Mouse (Mus musculus): ENCODE measurements around the gene Etnppl. TPM values are rescaled to one million over a fixed set of nuclear protein-coding genes. Genes with fewer than 3 reads are reported as not detected.
A peak's percentile ranks its signal among the peaks of the same experiment; 100 is the strongest.

Gene Etnppl
- polyA plus RNA-seq, 1 experiment from 2014 or later: not detected

- no peak for DNase-seq (ENCODE audit: low spot score)
- peaks cover 22% of the 10 kb centered on the region for H3K27me3 ChIP-seq (ENCODE audit: low read depth, poor library complexity, severe bottlenecking)
- 91% methylated on average over 9 of the region's 9 CpGs for WGBS
- no peaks in the 10 kb centered on the region for H3K9me3 ChIP-seq (replicated peaks)
- no peaks in the 10 kb centered on the region for H3K36me3 ChIP-seq
- H3K4me3 ChIP-seq: no peak overlapping the region
- peaks cover 13% of the 10 kb centered on the region for H3K4me1 ChIP-seq
- H3K27ac ChIP-seq: no peak overlapping the region
These were observed 2.8 kb upstream of the Etnppl start for GRCm38 (mm10) chr3:130614444-130614843.

DNA sequence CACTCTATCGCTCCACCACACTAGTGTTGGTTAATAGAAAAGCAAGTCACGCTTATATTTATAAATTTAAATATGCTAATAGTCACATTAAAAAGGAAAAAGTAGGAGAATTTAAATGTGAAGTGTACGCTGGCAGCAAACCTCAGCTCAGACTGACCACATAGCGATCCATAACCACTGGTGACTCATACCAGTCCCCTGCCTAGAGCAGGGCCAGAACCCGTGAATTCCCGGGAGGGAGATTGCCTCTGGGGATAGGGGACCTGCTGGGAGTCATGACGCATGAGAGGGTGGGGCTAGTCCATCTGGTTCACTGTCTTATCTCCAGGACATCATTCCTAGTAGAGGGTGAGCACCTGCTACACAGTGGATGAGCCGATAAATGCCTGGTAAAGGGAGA is 1.6 kb upstream of the Etnppl start:
- Histone ChIP-seq H3K4me1 (peaks cover 16% of the 10 kb centered on the region), H3K9me3 (replicated peaks) (no peaks in the 10 kb centered on the region), H3K36me3 (no peaks in the 10 kb centered on the region), H3K4me3 (no peak overlapping the region), H3K27ac (no peak overlapping the region), H3K27me3 (ENCODE audit: low read depth, poor library complexity, severe bottlenecking) (peaks cover 22% of the 10 kb centered on the region)
- DNase-seq (ENCODE audit: low spot score): no peak
- WGBS: 58% methylated on average over 8 of the region's 8 CpGs

DNA sequence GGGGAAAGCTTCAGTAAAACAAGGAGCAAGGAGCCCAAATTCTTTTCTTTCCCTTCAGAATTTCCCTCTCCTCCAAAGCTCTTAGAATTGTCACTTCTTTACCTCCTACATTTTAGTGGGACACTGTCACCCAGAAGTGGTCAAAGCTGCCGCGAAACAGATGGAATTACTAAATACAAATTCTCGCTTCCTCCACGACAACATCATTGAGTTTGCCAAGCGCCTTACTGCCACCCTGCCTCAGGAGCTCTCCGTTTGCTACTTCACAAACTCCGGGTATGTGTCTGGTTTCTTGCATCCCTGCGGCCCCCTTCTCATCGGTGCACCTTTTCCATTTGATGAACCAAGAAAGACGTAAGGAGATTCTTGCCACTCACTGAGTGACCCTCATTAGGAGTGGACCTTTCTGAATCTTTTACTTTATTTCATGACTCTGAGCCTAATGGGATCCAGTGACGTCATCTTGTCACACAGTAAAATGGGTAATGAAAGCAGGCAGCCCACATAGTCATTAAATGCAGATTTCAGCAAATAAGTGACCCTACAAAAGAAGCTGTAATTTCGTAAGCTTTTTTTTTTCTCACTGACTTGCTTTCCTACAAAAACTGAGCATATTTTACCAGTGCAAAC is 3.4 kb downstream of the Etnppl start:
- Histone ChIP-seq H3K4me3 (no peak overlapping the region; the same call in 1 of the 2 replicates), H3K27me3 (ENCODE audit: low read depth, poor library complexity, severe bottlenecking) (peaks cover 26% of the 10 kb centered on the region), H3K9me3 (replicated peaks) (no peaks in the 10 kb centered on the region), H3K4me1 (peaks cover 21% of the 10 kb centered on the region), H3K27ac (0 out of 2 replicates have a peak overlapping the region, but pooled peaks have one; percentile 30), H3K36me3 (no peaks in the 10 kb centered on the region)
- WGBS: 63% methylated on average over 12 of the region's 12 CpGs
- no peak for DNase-seq (ENCODE audit: low spot score)

DNA sequence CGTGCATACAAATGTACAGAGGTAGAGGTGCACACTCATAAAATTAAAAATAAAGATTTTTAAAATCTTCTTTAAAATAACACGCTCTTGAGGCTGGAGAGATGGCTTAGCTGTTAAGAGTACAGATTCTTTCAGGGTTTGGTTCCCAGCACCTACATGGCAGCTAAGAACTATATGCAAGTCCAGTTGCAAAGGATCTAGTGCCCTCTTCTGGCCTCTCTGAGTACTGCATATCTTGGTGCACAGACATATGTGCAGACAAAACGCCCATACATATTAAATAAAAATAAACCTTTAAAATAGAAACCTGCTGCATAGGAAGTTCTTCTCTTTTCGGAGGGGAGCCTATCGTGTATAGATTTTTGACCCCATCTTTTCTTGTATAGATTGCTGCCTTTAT is 11.1 kb downstream of the Etnppl start:
- no peaks in the 10 kb centered on the region for H3K4me1 ChIP-seq
- WGBS: 90% methylated on average over 5 of the region's 5 CpGs
- H3K4me3 ChIP-seq: no peak overlapping the region

DNA sequence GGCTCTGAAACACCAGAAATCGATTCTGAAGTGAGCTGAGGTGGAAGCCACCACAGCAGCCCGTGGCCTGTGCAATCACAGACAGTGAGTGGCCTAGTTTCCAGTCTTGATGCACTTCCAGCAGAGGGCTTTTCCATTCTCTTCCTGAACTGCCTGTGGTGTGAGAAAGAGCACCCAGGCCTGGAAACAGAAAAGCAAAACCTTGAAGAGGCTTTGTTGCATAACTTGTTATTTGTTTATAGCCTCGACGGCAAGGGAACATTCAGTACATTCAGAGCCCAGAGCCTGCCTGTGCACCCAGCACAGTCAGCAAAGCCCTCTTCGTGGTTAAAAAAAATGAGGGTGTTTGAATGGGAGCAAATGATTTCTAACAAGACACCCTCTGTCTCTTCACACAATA is 16.6 kb downstream of the Etnppl start:
- H3K9me3 ChIP-seq (replicated peaks): no peaks in the 10 kb centered on the region
- no peak overlapping the region for H3K4me3 ChIP-seq
- H3K36me3 ChIP-seq: no peaks in the 10 kb centered on the region
- no peaks in the 10 kb centered on the region for H3K27me3 ChIP-seq (ENCODE audit: low read depth, poor library complexity, severe bottlenecking)
- 78% methylated on average over 5 of the region's 5 CpGs for WGBS
- no peak for DNase-seq (ENCODE audit: low spot score)
- H3K4me1 ChIP-seq: no peaks in the 10 kb centered on the region
- no peak overlapping the region for H3K27ac ChIP-seq

More for the DNA sequence above, 11.1 kb downstream of the Etnppl start:
- H3K27ac ChIP-seq: no peak overlapping the region
- no peaks in the 10 kb centered on the region for H3K36me3 ChIP-seq
- no peaks in the 10 kb centered on the region for H3K27me3 ChIP-seq (ENCODE audit: low read depth, poor library complexity, severe bottlenecking)
- no peaks in the 10 kb centered on the region for H3K9me3 ChIP-seq (replicated peaks)
- DNase-seq (ENCODE audit: low spot score): no peak

DNA sequence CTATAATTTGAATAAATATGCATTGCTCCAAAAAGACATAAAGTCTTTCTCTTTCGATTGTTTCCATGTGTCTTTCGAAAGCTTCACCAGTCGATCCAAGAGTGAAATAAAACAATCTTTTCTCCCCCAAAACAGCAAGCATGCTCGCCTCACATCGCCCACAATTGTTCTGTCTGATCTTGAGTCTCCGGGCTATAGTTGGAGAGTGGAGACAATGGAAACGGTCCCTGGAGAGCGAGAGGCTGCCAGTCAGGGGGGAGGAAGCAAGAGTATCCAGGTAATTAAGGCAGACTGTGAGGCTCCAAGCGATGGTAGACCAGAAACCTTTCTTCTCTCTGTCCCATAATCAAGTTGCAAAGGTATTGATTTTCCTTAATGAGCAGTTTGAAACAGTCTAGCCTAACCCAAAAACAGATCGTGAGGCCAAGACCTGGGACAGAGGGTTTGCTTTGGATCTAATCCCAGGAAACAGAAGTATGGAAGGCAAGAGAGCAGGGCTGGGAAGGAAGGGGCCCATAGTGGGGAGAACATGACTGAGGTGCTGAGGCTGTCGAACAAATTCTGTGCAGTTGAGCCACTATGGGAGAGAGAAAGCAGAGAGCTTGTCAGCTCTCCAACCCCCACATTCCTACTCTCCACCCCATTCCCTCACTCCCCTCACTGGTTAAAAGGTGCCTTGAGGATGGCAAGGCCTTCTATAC is 29.0 kb downstream of the Etnppl start:
- Histone ChIP-seq H3K4me3 (no peak overlapping the region), H3K36me3 (no peaks in the 10 kb centered on the region), H3K27ac (no peak overlapping the region), H3K9me3 (replicated peaks) (no peaks in the 10 kb centered on the region), H3K4me1 (0 out of 2 replicates have a peak, but pooled peaks cover 4% of the 10 kb centered on the region), H3K27me3 (ENCODE audit: low read depth, poor library complexity, severe bottlenecking) (no peaks in the 10 kb centered on the region)
- DNase-seq (ENCODE audit: low spot score): no peak
- WGBS: 88% methylated on average over 11 of the region's 11 CpGs

DNA sequence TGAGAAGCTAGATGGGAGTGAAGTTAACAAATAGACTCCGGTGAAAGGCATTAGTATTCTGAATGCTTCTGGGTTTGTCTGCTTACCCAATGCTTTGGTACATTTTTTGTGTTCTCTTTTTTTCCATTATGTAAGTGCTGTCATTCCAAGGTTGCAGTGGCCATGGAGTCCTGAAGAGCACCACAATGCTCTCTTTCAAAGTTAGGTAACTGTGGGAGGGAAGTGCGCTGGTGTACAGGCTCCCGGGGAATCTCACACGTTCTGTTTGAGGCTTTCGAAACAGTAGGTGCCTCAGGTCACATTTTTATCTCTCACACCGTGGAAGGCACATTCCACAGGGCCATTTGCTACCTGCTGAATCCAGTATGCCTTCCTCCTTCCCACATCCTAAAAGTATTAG is 32.3 kb downstream of the Etnppl start:
- H3K9me3 ChIP-seq (replicated peaks): no peaks in the 10 kb centered on the region
- 0 out of 2 replicates have a peak, but pooled peaks cover 4% of the 10 kb centered on the region for H3K4me1 ChIP-seq
- H3K36me3 ChIP-seq: no peaks in the 10 kb centered on the region
- 56% methylated on average over 6 of the region's 6 CpGs for WGBS
- no peak overlapping the region for H3K4me3 ChIP-seq
- H3K27ac ChIP-seq: no peak overlapping the region
- no peak for DNase-seq (ENCODE audit: low spot score)
- H3K27me3 ChIP-seq (ENCODE audit: low read depth, poor library complexity, severe bottlenecking): no peaks in the 10 kb centered on the region

GRCm38 (mm10) chr3:130660619-130661018 is 43.4 kb downstream of the Etnppl start:
- WGBS: 88% methylated on average over 6 of the region's 6 CpGs
- H3K36me3 ChIP-seq: no peaks in the 10 kb centered on the region
- DNase-seq (ENCODE audit: low spot score): no peak
- H3K27me3 ChIP-seq (ENCODE audit: low read depth, poor library complexity, severe bottlenecking): no peaks in the 10 kb centered on the region
- H3K4me1 ChIP-seq: no peaks in the 10 kb centered on the region
- no peak overlapping the region for H3K27ac ChIP-seq
- no peak overlapping the region for H3K4me3 ChIP-seq
- H3K9me3 ChIP-seq (replicated peaks): no peaks in the 10 kb centered on the region

GRCm38 (mm10) chr3:130662496-130662895 is 45.2 kb downstream of the Etnppl start:
- Histone ChIP-seq H3K27ac (no peak overlapping the region), H3K36me3 (no peaks in the 10 kb centered on the region), H3K4me3 (no peak overlapping the region), H3K9me3 (replicated peaks) (no peaks in the 10 kb centered on the region), H3K27me3 (ENCODE audit: low read depth, poor library complexity, severe bottlenecking) (no peaks in the 10 kb centered on the region), H3K4me1 (no peaks in the 10 kb centered on the region)
- 96% methylated on average over 3 of the region's 3 CpGs for WGBS
- no peak for DNase-seq (ENCODE audit: low spot score)

GRCm38 (mm10) chr3:130671291-130671690 is 54.0 kb downstream of the Etnppl start:
- DNase-seq (ENCODE audit: low spot score): no peak
- no peaks in the 10 kb centered on the region for H3K9me3 ChIP-seq (replicated peaks)
- peaks cover 13% of the 10 kb centered on the region; the same call in 1 of the 2 replicates for H3K4me1 ChIP-seq
- no peaks in the 10 kb centered on the region for H3K27me3 ChIP-seq (ENCODE audit: low read depth, poor library complexity, severe bottlenecking)
- WGBS: 71% methylated on average over 14 of the region's 14 CpGs
- H3K4me3 ChIP-seq: no peak overlapping the region
- no peaks in the 10 kb centered on the region for H3K36me3 ChIP-seq
- H3K27ac ChIP-seq: no peak overlapping the region

DNA sequence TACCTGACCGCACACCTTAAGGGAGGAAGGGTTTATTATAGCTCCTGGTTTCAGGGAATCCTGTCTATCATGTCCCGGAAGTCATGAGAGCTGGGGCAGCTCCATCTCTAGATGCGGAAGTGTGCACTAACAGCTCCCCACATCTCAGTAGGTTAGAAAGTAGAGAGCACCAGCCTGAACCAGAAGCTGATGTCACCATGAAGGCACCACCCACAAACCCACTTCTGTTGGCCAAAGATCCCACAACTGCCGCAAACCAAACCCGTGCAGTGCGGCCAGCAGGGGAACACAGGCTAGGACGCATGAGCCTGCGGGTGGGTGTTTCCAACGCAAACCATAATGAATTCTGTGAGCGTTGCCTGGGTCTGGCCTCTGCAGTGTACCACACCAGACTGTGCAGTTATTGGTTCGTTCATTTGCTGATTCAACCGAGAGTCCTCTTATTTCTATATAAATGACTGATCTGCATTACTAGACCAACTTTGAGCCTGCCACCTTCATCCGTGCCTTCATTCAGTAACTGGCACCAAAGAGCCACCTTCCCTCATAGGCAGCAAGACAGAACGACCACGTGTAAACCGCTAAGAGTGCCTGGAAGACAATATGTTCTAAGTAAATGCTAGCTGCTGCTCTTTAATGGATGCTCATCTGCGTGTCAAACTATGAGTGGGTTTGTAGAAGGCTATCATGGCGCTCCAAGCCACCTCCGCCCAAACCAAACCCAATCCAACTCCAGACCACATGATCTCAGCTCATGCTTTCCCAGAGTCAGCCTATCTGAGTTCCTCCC is 60.6 kb downstream of the Etnppl start:
- Histone ChIP-seq H3K4me1 (peaks cover 13% of the 10 kb centered on the region), H3K27me3 (ENCODE audit: low read depth, poor library complexity, severe bottlenecking) (no peaks in the 10 kb centered on the region), H3K4me3 (no peak overlapping the region), H3K9me3 (replicated peaks) (no peaks in the 10 kb centered on the region), H3K36me3 (no peaks in the 10 kb centered on the region), H3K27ac (no peak overlapping the region)
- WGBS: 93% methylated on average over 19 of the region's 19 CpGs
- no peak for DNase-seq (ENCODE audit: low spot score)

DNA sequence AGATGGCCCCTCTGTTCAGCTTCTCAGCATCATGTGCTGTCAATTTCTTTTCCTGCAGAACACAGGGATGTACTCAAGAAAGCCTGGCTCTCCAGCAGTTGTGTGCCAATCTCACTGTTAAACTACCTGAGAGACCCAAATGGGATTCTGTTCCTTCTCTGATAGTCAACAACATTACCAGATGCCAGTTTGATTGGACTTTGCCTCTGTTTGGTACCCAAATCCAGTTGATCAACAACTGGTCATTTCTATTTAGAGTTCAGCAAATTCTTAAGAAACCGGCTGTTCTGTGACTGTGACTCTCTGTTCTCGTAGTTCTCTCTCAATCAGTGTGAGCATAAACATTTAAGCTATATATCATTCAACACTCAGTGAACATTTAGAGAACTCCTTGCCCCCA is 64.0 kb downstream of the Etnppl start:
- DNase-seq (ENCODE audit: low spot score): no peak
- no peaks in the 10 kb centered on the region for H3K36me3 ChIP-seq
- H3K27ac ChIP-seq: no peak overlapping the region
- no peak overlapping the region for H3K4me3 ChIP-seq
- WGBS: 85% methylated on average over 2 of the region's 2 CpGs
- H3K9me3 ChIP-seq (replicated peaks): no peaks in the 10 kb centered on the region
- no peaks in the 10 kb centered on the region for H3K27me3 ChIP-seq (ENCODE audit: low read depth, poor library complexity, severe bottlenecking)
- peaks cover 8% of the 10 kb centered on the region; the same call in 1 of the 2 replicates for H3K4me1 ChIP-seq

- no peaks in the 10 kb centered on the region for H3K9me3 ChIP-seq (replicated peaks)
- 87% methylated on average over 9 of the region's 9 CpGs for WGBS
- DNase-seq (ENCODE audit: low spot score): no peak
- no peaks in the 10 kb centered on the region for H3K27me3 ChIP-seq (ENCODE audit: low read depth, poor library complexity, severe bottlenecking)
- no peak overlapping the region for H3K27ac ChIP-seq
- no peak overlapping the region for H3K4me3 ChIP-seq
- H3K4me1 ChIP-seq: peaks cover 8% of the 10 kb centered on the region; the same call in 1 of the 2 replicates
- no peaks in the 10 kb centered on the region for H3K36me3 ChIP-seq
These were observed 64.9 kb downstream of the Etnppl start for GRCm38 (mm10) chr3:130682183-130682582.
